Mouse (Mus musculus) lung, embryonic 14.5 days (tissue): ENCODE measurements around the gene Parp4. TPM values are rescaled to one million over a fixed set of nuclear protein-coding genes. Genes with fewer than 3 reads are reported as not detected.
A peak's percentile ranks its signal among the peaks of the same experiment; 100 is the strongest.

Experiments used
- ATAC-seq: fragments of 200-750 bp; cut with Nextera tagmentation; 2 replicates; pipeline ENCODE4 v1.8.0; 2017; ENCODE audit warnings: mild to moderate bottlenecking, moderate TSS enrichment, moderate library complexity; ENCODE audit not compliant: insufficient read depth
- DNase-seq: peaks from one replicate; pipeline ENCODE4 v3.0.0-alpha.2; 2015
- H3K27ac ChIP-seq: fragments of 300-500 bp; sonication (generic); 2 replicates; pipeline ENCODE4 v1.5.1; 2014; ENCODE audit warnings: low read depth, mild to moderate bottlenecking, moderate library complexity
- H3K27me3 ChIP-seq: fragments of 300-500 bp; sonication (generic); 2 replicates; pipeline ENCODE4 v1.6.1; 2014; ENCODE audit warnings: low read length, control low read depth; ENCODE audit not compliant: insufficient read depth
- H3K36me3 ChIP-seq: fragments of 300-500 bp; sonication (generic); 2 replicates; pipeline ENCODE4 v1.6.1; 2014; ENCODE audit warnings: control low read depth; ENCODE audit not compliant: insufficient read depth
- H3K4me1 ChIP-seq: fragments of 300-500 bp; sonication (generic); 2 replicates; pipeline ENCODE4 v1.6.1; 2014; ENCODE audit warnings: antibody characterized with exemption, control low read depth; ENCODE audit not compliant: insufficient read depth
- H3K4me2 ChIP-seq: fragments of 300-500 bp; sonication (generic); 2 replicates; pipeline ENCODE4 v1.6.1; 2014; ENCODE audit warnings: mild to moderate bottlenecking
- H3K4me3 ChIP-seq: fragments of 300-500 bp; sonication (generic); 2 replicates; pipeline ENCODE4 v1.5.1; 2014; ENCODE audit warnings: low read depth, low read length
- H3K9ac ChIP-seq: fragments of 300-500 bp; sonication (generic); 2 replicates; pipeline ENCODE4 v1.6.1; 2014
- H3K9me3 ChIP-seq: fragments of 300-500 bp; sonication (generic); 2 replicates; pipeline ENCODE4 v1.6.1; 2016; ENCODE audit warnings: low read depth, low read length, control low read depth
- CTCF ChIP-seq: IDR thresholded peaks from 2 replicates; pipeline ENCODE4 v1.5.1; 2016; ENCODE audit warnings: antibody characterized with exemption, low read depth
- WGBS: fragments of 180-500 bp; shearing (Covaris S2); extraction: QIAGEN DNeasy Blood & Tissue Kit; methylation state at CpG from one replicate; pipeline ENCODE4 v1.1.7; 2014; 5-methylcytosine and 5-hydroxymethylcytosine counted together
- polyA plus RNA-seq: library from polyadenylated mRNA; unstranded; fragments of >200 nt; fragmentation: Nextera tagmentation; extraction: Ambion mirVana; gene quantifications from 2 replicates; pipeline ENCODE4 v1.2.1, GENCODE M21; 2014

The Parp4 gene
- polyA plus RNA-seq: 4.0 and 5.9 TPM in 2 replicates

DNA sequence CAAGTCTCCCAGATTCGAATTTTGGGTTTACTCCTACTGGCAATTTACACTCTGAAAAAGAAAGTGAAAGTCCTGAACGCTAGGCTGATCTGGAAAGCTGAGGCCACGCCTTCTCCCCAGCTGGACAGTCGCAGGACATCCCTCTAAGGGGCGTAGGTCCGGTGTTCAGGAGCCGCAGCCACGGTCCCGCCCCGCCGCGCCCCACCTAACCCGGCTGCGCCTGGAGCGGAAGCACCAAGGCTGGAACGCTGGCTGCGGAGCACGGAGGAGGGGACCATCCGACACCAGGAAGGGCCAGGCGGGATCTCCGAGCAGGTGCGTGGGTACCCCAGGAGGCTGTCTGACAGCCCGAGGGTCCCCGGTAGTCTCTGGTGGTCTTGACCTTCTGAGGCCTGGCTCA, at the start of gene Parp4, which contains the start of gene Cenpj:
Parp4 (plus strand) TSS at position 204 of the 400 bp plus-strand sequence.
Cenpj (minus strand) TSS at position 10 of the 400 bp plus-strand sequence.
- H3K27ac ChIP-seq: no peak within 1 kb of the TSS
- no peaks in the 10 kb centered on the region for H3K36me3 ChIP-seq

GRCm38 (mm10) chr14:56530788-56531187, 44.6 kb upstream of the Parp4 start:
- H3K27ac ChIP-seq: no peak overlapping the region
- no peaks in the 10 kb centered on the region for H3K4me1 ChIP-seq
- no peak overlapping the region for H3K9ac ChIP-seq
- TF ChIP-seq CTCF: no peak
- H3K4me2 ChIP-seq: no peak overlapping the region
- WGBS: 87% methylated on average over 2 of the region's 2 CpGs
- H3K4me3 ChIP-seq: no peak overlapping the region
- H3K27me3 ChIP-seq: no peaks in the 10 kb centered on the region
- DNase-seq: no peak
- H3K36me3 ChIP-seq: peaks cover 41% of the 10 kb centered on the region
- ATAC-seq: no peak
- H3K9me3 ChIP-seq: no peaks in the 10 kb centered on the region

More for the DNA sequence above, at the start of gene Parp4, which contains the start of gene Cenpj:
- under 1% methylated on average over 24 of the region's 24 CpGs for WGBS
- 0 out of 2 replicates have a peak, but pooled peaks cover under 1% of the 10 kb centered on the region for H3K4me1 ChIP-seq
- ATAC-seq (peak; percentile 62), DNase-seq (peak; percentile 89)
- H3K27me3 ChIP-seq: no peaks in the 10 kb centered on the region
- TF ChIP-seq CTCF: no peak
- H3K4me3 ChIP-seq: peak within 1 kb of the TSS; percentile 47
- peak within 1 kb of the TSS; percentile 77 for H3K4me2 ChIP-seq
- H3K9ac ChIP-seq: peak within 1 kb of the TSS; percentile 58
- H3K9me3 ChIP-seq: no peaks in the 10 kb centered on the region

DNA sequence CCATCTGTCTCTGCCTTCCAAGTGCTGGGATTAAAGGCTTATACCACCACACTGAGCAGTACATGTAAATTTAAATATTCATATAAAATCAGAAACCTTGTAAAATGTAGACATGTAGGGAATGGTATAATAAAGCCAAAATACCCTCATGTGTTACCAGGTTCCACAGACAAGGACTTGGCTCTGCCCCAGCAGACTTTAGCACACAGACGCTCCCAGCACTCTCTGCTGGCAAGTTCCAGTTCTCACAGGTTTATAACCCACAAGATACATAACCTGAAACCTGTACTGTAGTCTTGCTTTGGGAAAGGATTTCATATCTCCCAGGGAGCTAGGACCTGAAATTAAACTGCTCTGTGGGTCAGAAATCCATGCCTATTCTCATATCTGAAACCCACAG, 30.5 kb upstream of the Parp4 start:
- no peak overlapping the region for H3K9ac ChIP-seq
- 81% methylated on average over 1 of the region's 1 CpGs for WGBS
- no peak overlapping the region for H3K4me2 ChIP-seq
- H3K9me3 ChIP-seq: no peaks in the 10 kb centered on the region
- ATAC-seq: no peak
- no peaks in the 10 kb centered on the region for H3K4me1 ChIP-seq
- no peak overlapping the region for H3K27ac ChIP-seq
- H3K27me3 ChIP-seq: no peaks in the 10 kb centered on the region
- H3K4me3 ChIP-seq: no peak overlapping the region
- no peak for TF ChIP-seq CTCF
- DNase-seq: no peak
- peaks cover 14% of the 10 kb centered on the region; the same call in 1 of the 2 replicates for H3K36me3 ChIP-seq

GRCm38 (mm10) chr14:56545491-56545890, 29.9 kb upstream of the Parp4 start:
- Histone ChIP-seq H3K4me3 (no peak overlapping the region), H3K4me2 (no peak overlapping the region), H3K36me3 (peaks cover 17% of the 10 kb centered on the region; the same call in 1 of the 2 replicates), H3K4me1 (no peaks in the 10 kb centered on the region), H3K9ac (no peak overlapping the region), H3K27me3 (no peaks in the 10 kb centered on the region), H3K9me3 (no peaks in the 10 kb centered on the region), H3K27ac (no peak overlapping the region)
- no peak for TF ChIP-seq CTCF
- ATAC-seq (no peak), DNase-seq (no peak)
- WGBS: 90% methylated on average over 4 of the region's 4 CpGs

DNA sequence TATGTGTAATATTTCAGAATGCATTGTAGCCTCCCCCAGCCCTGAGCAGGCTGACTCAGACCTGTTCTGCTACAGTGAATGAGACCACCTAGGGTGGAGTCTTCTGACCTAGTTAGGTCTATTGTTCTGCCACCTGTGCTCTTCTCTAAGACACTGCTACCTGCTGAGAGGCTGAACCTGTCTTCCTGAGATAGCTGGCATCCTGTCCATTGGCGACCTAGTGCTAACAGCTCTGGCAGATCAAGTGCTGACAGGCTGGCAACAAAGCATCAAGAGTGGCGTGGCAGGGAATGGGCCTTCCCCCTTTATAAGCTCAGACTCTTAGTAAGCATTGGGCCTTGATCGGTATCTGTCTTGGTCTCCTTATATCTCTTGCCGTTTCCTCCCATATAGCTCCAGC, 24.5 kb upstream of the Parp4 start:
- Histone ChIP-seq H3K9me3 (no peaks in the 10 kb centered on the region), H3K4me3 (no peak overlapping the region), H3K4me2 (no peak overlapping the region), H3K4me1 (no peaks in the 10 kb centered on the region), H3K9ac (no peak overlapping the region), H3K27ac (no peak overlapping the region), H3K36me3 (peaks cover 33% of the 10 kb centered on the region), H3K27me3 (no peaks in the 10 kb centered on the region)
- 93% methylated on average over 4 of the region's 4 CpGs for WGBS
- TF ChIP-seq CTCF: no peak
- ATAC-seq (no peak), DNase-seq (no peak)

DNA sequence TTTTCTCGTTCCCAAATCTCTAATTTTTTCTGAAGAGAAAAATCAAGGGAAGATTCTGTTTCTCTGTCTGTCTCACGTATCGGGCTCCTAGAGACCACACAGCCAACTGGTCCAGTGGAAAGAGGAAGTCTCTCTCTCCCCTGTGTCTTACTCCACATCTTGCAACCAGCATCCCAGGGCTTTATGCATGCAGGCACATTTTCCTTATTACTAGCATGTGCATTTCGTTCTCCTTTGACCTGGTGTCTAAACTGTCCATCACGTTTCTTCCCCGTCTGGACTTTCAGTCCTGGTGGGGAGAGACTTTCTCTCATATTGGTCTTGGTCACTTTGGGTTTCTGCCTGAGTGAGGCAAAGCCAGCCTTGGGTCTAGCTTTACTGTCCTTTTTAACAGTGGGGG, 22.5 kb upstream of the Parp4 start:
- Histone ChIP-seq H3K27ac (no peak overlapping the region), H3K9ac (no peak overlapping the region), H3K9me3 (no peaks in the 10 kb centered on the region), H3K36me3 (peaks cover 39% of the 10 kb centered on the region), H3K4me3 (no peak overlapping the region), H3K27me3 (no peaks in the 10 kb centered on the region), H3K4me1 (no peaks in the 10 kb centered on the region), H3K4me2 (no peak overlapping the region)
- DNase-seq (no peak), ATAC-seq (no peak)
- 86% methylated on average over 6 of the region's 6 CpGs for WGBS
- TF ChIP-seq CTCF: no peak

DNA sequence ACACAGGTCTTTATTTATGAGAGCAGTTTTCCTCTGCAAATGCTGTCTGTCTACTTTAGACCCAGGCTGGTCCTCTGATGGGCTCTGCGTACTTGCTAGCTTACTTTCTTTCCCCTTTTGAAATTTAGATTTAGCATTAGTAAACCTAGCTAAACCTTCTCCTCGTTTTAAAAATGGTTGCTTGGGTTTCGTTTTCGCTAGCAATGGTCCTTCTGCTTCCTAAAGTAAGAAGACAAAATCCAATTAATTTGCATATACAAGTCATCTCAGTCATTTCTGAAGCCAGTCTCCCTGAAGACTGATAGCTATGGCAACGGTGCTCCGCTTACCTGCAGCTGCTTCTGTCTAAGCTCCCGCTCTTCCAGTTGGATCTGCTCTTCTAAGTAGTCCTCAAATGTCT, 22.1 kb upstream of the Parp4 start:
- 92% methylated on average over 7 of the region's 7 CpGs for WGBS
- Histone ChIP-seq H3K27ac (no peak overlapping the region), H3K36me3 (peaks cover 39% of the 10 kb centered on the region), H3K9ac (no peak overlapping the region), H3K9me3 (no peaks in the 10 kb centered on the region), H3K4me1 (no peaks in the 10 kb centered on the region), H3K4me3 (no peak overlapping the region), H3K27me3 (no peaks in the 10 kb centered on the region), H3K4me2 (no peak overlapping the region)
- no peak for TF ChIP-seq CTCF
- ATAC-seq: no peak
- DNase-seq: no peak

DNA sequence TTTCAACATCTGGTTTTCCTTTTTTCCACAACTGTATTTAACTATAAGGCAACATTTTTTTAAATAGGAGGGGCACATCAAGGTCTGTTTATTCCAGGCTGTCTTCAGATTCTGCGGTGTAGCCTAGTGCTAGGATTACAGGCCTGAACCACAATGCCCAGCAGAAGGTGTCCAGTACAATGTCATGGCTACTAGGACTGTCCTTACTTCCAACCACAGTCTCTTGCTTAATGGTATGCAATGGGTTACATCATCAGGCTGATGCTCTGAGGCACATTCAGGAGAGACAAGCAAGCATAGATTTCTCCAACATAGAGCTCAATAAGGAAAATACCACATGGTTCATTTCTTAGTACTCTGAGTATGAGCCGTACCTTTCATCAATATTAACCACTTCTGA, 20.7 kb upstream of the Parp4 start:
- Histone ChIP-seq H3K27ac (no peak overlapping the region), H3K4me3 (no peak overlapping the region), H3K36me3 (peaks cover 36% of the 10 kb centered on the region), H3K4me1 (no peaks in the 10 kb centered on the region), H3K4me2 (no peak overlapping the region), H3K9me3 (no peaks in the 10 kb centered on the region), H3K27me3 (no peaks in the 10 kb centered on the region), H3K9ac (no peak overlapping the region)
- WGBS: 91% methylated on average over 2 of the region's 2 CpGs
- TF ChIP-seq CTCF: no peak
- ATAC-seq (no peak), DNase-seq (no peak)
